Mouse (Mus musculus): ENCODE measurements around the gene Gimap9. TPM values are rescaled to one million over a fixed set of nuclear protein-coding genes. Genes with fewer than 3 reads are reported as not detected.

The Gimap9 gene
- total RNA-seq (2015; ENCODE audit: low replicate concordance) (6.3 and 12.1 TPM in 2 replicates), total RNA-seq (2017; ENCODE audit: low replicate concordance) (4.7 and 5.9 TPM in 2 replicates)

DNA sequence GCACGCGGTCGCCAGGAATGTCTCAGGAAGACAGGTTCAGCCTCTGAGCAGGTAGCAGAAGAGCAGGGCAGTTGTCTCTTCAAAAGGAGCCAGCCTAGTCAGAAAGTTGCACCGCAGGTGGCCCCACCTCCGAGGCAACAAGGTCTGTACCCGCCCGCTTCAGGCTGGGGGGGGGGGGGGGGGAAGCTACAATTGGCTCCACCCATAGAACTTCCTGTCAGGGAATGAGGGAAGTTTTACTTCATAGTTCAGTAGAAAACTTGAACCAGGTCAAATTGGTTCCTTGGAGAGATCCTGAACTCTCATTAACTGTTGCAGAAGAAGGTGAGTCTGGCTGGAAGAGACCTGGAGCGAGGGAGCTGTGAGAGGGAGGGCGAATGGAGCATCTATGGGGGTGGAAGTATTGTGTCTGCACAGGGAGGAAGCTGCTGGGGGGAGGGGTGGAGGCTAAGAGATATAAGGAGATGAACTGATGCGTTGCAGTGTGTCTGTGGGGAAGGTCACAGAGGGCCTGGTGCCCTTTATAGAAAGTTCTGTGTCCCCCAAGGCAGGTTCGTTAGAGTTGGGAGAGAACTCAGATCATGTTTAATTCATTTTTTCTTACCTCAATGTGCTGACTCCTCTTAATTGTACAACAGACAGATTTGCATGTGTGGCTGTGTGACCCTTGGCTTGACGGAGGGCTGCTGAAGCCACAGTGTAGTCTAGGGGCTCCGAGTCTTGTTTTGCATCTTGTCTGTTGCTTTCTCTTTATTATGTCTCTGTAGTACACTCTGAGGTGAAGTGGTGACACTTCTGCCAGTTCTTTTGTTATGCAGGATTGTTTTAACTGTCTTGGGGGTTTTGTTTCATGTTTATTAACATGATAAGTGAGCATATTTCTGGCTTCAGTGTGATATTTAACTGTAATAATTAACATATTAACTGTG lies at the start of gene Gimap9:
Gene Gimap9 (plus strand): TSS at position 199 of the 929 bp plus-strand sequence.
- ATAC-seq (replicated peaks; ENCODE audit: low FRiP score, poor library complexity, severe bottlenecking): peak; percentile 60; the same call in 1 of the 2 replicates

- no peak for ATAC-seq (replicated peaks; ENCODE audit: low FRiP score, poor library complexity, severe bottlenecking)
Observed at GRCm38 (mm10) chr6:48626464-48626863, 49.5 kb upstream of the Gimap9 start, which contains the start of gene AI854703. TSS of gene AI854703 (plus strand) at chr6:48626764.

GRCm38 (mm10) chr6:48626984-48627383 lies 48.9 kb upstream of the Gimap9 start:
- no peak for ATAC-seq (replicated peaks; ENCODE audit: low FRiP score, poor library complexity, severe bottlenecking)

GRCm38 (mm10) chr6:48627511-48627924 lies 48.4 kb upstream of the Gimap9 start:
- ATAC-seq (replicated peaks; ENCODE audit: low FRiP score, poor library complexity, severe bottlenecking): no peak

GRCm38 (mm10) chr6:48628377-48628776 lies 47.6 kb upstream of the Gimap9 start:
- ATAC-seq (replicated peaks; ENCODE audit: low FRiP score, poor library complexity, severe bottlenecking): no peak

DNA sequence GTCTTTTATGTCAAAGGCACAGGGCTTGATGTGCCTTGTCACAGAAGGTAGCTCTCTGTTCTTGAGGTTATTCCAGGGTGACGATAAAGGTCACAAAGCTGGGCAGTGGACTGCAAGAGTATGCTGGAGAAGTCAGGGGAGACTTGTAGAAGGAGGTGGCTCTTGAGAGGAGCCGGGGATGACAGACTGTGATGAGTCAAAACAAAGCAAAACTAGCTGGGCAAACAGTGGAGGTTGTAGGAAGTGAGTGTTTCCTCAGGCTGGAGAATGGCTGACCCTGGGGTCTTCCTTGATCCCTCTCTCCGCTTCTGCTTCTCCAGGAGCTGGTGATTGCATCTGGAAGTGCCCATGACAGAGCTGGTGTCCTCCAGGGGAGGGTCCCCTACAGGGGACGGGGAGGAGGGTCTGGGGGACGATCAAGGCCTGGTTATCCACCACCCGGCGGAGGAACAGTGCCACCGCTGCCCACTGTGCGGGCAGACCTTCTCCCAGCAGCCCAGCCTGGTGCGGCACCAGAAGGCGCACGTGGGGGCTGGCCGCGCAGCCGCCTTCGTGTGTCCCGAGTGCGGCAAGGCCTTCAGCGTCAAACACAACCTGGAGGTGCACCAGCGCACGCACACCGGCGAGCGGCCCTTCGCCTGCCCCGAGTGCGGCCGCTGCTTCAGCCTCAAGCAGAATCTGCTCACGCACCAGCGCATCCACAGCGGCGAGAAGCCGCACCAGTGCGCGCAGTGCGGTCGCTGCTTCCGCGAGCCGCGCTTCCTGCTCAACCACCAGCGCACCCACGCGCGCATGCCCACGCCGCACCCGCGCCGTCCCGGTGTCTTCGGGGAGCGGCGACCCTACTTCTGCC lies 46.9 kb upstream of the Gimap9 start:
- no peak for ATAC-seq (replicated peaks; ENCODE audit: low FRiP score, poor library complexity, severe bottlenecking)

DNA sequence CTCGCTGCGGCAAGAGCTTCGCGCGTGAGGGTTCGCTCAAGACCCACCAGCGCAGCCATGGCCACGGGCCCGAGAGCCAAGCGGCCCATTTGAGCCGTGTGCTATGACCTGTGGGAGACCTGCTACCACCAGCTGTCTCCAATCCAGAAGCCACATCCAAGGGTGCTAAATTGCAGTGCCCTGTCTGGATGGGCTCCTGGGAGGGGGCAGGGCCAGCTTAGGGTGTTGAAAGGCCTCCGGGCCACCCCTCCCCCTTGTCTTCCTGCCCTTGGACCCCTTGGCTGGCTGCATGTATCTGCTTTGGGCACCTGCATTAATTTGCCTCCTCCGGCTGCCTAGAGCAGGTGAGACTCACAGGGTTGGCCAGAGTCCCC lies 46.3 kb upstream of the Gimap9 start:
- no peak for ATAC-seq (replicated peaks; ENCODE audit: low FRiP score, poor library complexity, severe bottlenecking)

DNA sequence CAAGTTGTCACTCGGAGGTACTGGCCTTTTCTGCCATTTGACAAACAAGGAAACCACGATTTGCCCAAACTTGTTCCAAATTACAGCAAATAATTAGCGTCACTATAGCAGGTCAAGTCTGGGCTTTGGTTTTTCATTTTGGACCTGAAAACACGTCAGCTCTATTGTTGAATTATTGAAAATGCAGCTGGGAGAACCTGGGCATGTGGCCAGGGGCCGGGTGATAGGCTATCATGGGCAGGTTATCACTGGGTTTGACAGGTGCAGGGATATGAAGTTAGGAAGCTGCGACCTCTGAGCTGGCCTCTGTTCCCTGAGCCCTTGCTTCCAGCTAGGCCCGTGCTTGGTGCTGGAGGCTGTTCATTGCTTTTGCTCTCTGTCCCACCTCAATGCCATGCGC lies 45.1 kb upstream of the Gimap9 start:
- ATAC-seq (replicated peaks; ENCODE audit: low FRiP score, poor library complexity, severe bottlenecking): no peak

DNA sequence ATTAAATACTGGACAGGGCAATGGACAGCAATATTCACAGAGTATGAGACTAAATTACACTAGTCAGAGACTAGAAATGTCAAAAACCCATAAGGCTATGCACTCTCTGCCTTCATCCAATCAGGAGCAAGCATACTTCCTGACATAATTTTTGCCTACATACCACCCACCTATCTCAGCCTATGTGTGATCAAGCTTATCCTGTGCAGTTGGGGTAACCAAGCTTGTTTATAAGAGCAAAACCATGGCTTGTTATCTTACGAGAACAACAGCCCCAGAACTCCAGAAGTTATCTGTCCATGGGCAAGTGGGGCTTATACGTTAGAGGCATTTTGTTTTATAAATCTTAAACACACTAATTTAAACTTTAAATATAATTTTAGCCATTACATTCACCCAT lies 40.8 kb upstream of the Gimap9 start:
- ATAC-seq (replicated peaks; ENCODE audit: low FRiP score, poor library complexity, severe bottlenecking): no peak

DNA sequence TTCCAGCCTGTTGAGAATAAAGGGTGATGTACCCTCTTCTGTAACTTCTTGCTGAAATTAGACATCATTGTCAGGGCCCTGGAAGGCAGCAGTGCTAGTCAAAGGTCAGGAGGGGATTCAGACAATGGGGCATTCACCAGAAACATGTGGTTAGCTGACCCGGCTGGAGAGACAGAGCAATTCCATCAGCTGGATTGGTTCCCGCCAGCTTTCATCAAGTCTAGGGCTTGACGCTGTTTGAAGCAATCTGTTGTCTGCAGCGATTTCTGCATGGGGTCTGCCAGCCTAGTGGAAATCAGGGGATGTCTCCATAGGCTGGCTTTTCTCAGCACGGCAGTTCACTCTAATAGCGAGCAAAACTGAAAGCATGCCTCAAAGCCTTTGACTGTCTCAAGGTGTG lies 39.4 kb upstream of the Gimap9 start:
- no peak for ATAC-seq (replicated peaks; ENCODE audit: low FRiP score, poor library complexity, severe bottlenecking)

GRCm38 (mm10) chr6:48637811-48638500 lies 38.0 kb upstream of the Gimap9 start:
- no peak for ATAC-seq (replicated peaks; ENCODE audit: low FRiP score, poor library complexity, severe bottlenecking)

- ATAC-seq (replicated peaks; ENCODE audit: low FRiP score, poor library complexity, severe bottlenecking): no peak
Observed at GRCm38 (mm10) chr6:48638553-48638952, 37.4 kb upstream of the Gimap9 start.

- ATAC-seq (replicated peaks; ENCODE audit: low FRiP score, poor library complexity, severe bottlenecking): no peak
Observed at GRCm38 (mm10) chr6:48641391-48641790, 34.5 kb upstream of the Gimap9 start.

GRCm38 (mm10) chr6:48642764-48643292 lies 33.1 kb upstream of the Gimap9 start:
- no peak for ATAC-seq (replicated peaks; ENCODE audit: low FRiP score, poor library complexity, severe bottlenecking)

GRCm38 (mm10) chr6:48645660-48646308 lies 30.1 kb upstream of the Gimap9 start:
- ATAC-seq (replicated peaks; ENCODE audit: low FRiP score, poor library complexity, severe bottlenecking): no peak

- no peak for ATAC-seq (replicated peaks; ENCODE audit: low FRiP score, poor library complexity, severe bottlenecking)
Observed at GRCm38 (mm10) chr6:48646309-48646690, 29.6 kb upstream of the Gimap9 start.

DNA sequence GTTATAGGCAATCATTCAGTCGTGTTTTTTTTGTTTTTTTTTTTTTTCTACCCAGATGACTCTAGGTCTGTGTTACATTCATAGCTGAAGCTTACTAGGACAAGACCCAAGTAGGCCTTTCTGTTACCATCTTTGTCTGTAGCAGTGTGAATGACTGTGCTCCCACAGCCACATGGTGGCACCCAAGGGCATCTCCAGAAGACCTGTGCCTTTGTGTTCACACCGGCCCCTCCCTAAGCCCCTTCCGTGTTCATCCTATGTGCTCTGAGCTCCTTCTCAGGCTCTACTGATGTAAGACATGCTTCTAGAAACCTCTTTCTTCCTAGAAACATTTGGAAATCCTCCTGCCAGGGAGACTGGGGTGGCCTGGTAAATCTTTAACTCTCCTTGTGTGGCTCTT lies 28.9 kb upstream of the Gimap9 start, which contains the start of gene Gimap8:
Gene Gimap8 (plus strand): TSS at position 240 of the 400 bp plus-strand sequence.
- no peak for ATAC-seq (replicated peaks; ENCODE audit: low FRiP score, poor library complexity, severe bottlenecking)

GRCm38 (mm10) chr6:48647611-48648010 lies 28.3 kb upstream of the Gimap9 start:
- no peak for ATAC-seq (replicated peaks; ENCODE audit: low FRiP score, poor library complexity, severe bottlenecking)

GRCm38 (mm10) chr6:48648779-48649178 lies 27.1 kb upstream of the Gimap9 start:
- no peak for ATAC-seq (replicated peaks; ENCODE audit: low FRiP score, poor library complexity, severe bottlenecking)
